Mouse (Mus musculus): ENCODE measurements around the gene Epb41l4b. TPM values are rescaled to one million over a fixed set of nuclear protein-coding genes. Genes with fewer than 3 reads are reported as not detected.

The Epb41l4b gene
- polyA plus RNA-seq, 1 experiment: not detected

GRCm38 (mm10) chr4:56963687-56964086 lies 179.6 kb downstream of the Epb41l4b start:
- Histone ChIP-seq H3K4me1 (ENCODE audit: control insufficient read depth, insufficient read depth, low read length) (no peaks in the 10 kb centered on the region), H3K27ac (ENCODE audit: insufficient read depth, low read depth, low read length) (no peak overlapping the region), H3K4me3 (ENCODE audit: insufficient read depth, low read length) (no peak overlapping the region)
- no peak for TF ChIP-seq POLR2A (IDR thresholded peaks at IDR 0.05; ENCODE audit: borderline replicate concordance, low read depth, low read length)
- no peak for TF ChIP-seq CTCF (IDR thresholded peaks at IDR 0.05; ENCODE audit: low read depth, low read length)

GRCm38 (mm10) chr4:56961320-56961925 lies 181.8 kb downstream of the Epb41l4b start:
- Histone ChIP-seq H3K4me1 (ENCODE audit: control insufficient read depth, insufficient read depth, low read length) (no peaks in the 10 kb centered on the region), H3K27ac (ENCODE audit: insufficient read depth, low read depth, low read length) (no peak overlapping the region), H3K4me3 (ENCODE audit: insufficient read depth, low read length) (no peak overlapping the region)
- TF ChIP-seq CTCF (IDR thresholded peaks at IDR 0.05; ENCODE audit: low read depth, low read length) (no peak), POLR2A (IDR thresholded peaks at IDR 0.05; ENCODE audit: borderline replicate concordance, low read depth, low read length) (no peak)

- Histone ChIP-seq H3K4me3 (ENCODE audit: insufficient read depth, low read length) (no peak overlapping the region), H3K27ac (ENCODE audit: insufficient read depth, low read depth, low read length) (no peak overlapping the region), H3K4me1 (ENCODE audit: control insufficient read depth, insufficient read depth, low read length) (peaks cover 2% of the 10 kb centered on the region; the same call in 1 of the 2 replicates)
- TF ChIP-seq CTCF (IDR thresholded peaks at IDR 0.05; ENCODE audit: low read depth, low read length): no peak
- TF ChIP-seq POLR2A (IDR thresholded peaks at IDR 0.05; ENCODE audit: borderline replicate concordance, low read depth, low read length): no peak
Measured at GRCm38 (mm10) chr4:56957518-56957917, 185.7 kb downstream of the Epb41l4b start.

GRCm38 (mm10) chr4:56953235-56953634 lies 190.0 kb downstream of the Epb41l4b start:
- no peak for TF ChIP-seq POLR2A (IDR thresholded peaks at IDR 0.05; ENCODE audit: borderline replicate concordance, low read depth, low read length)
- TF ChIP-seq CTCF (IDR thresholded peaks at IDR 0.05; ENCODE audit: low read depth, low read length): no peak
- Histone ChIP-seq H3K27ac (ENCODE audit: insufficient read depth, low read depth, low read length) (0 out of 2 replicates have a peak overlapping the region, but pooled peaks have one; percentile 11), H3K4me3 (ENCODE audit: insufficient read depth, low read length) (no peak overlapping the region), H3K4me1 (ENCODE audit: control insufficient read depth, insufficient read depth, low read length) (peaks cover 12% of the 10 kb centered on the region)

GRCm38 (mm10) chr4:56951701-56952100 lies 191.5 kb downstream of the Epb41l4b start:
- TF ChIP-seq POLR2A (IDR thresholded peaks at IDR 0.05; ENCODE audit: borderline replicate concordance, low read depth, low read length) (no peak), CTCF (IDR thresholded peaks at IDR 0.05; ENCODE audit: low read depth, low read length) (no peak)
- Histone ChIP-seq H3K4me1 (ENCODE audit: control insufficient read depth, insufficient read depth, low read length) (peaks cover 12% of the 10 kb centered on the region), H3K4me3 (ENCODE audit: insufficient read depth, low read length) (no peak overlapping the region), H3K27ac (ENCODE audit: insufficient read depth, low read depth, low read length) (no peak overlapping the region)

- Histone ChIP-seq H3K27ac (ENCODE audit: insufficient read depth, low read depth, low read length) (no peak overlapping the region), H3K4me3 (ENCODE audit: insufficient read depth, low read length) (no peak overlapping the region), H3K4me1 (ENCODE audit: control insufficient read depth, insufficient read depth, low read length) (peaks cover 22% of the 10 kb centered on the region)
- TF ChIP-seq CTCF (IDR thresholded peaks at IDR 0.05; ENCODE audit: low read depth, low read length) (no peak), POLR2A (IDR thresholded peaks at IDR 0.05; ENCODE audit: borderline replicate concordance, low read depth, low read length) (no peak)
Measured at GRCm38 (mm10) chr4:56949494-56949893, 193.7 kb downstream of the Epb41l4b start.

GRCm38 (mm10) chr4:56946641-56947640 lies 196.3 kb downstream of the Epb41l4b start, which contains the start of gene Tmem245:
Gene Tmem245 (minus strand): TSS chr4:56947437.
- peaks cover 40% of the 10 kb centered on the region for H3K4me1 ChIP-seq (ENCODE audit: control insufficient read depth, insufficient read depth, low read length)
- H3K27ac ChIP-seq (ENCODE audit: insufficient read depth, low read depth, low read length): peak within 1 kb of the TSS; percentile 27
- TF ChIP-seq CTCF (IDR thresholded peaks at IDR 0.05; ENCODE audit: low read depth, low read length): no peak
- TF ChIP-seq POLR2A (IDR thresholded peaks at IDR 0.05; ENCODE audit: borderline replicate concordance, low read depth, low read length): 0 out of 2 replicates have a peak, but pooled peaks have one; percentile 53
- H3K4me3 ChIP-seq (ENCODE audit: insufficient read depth, low read length): peak within 1 kb of the TSS; percentile 91

- H3K27ac ChIP-seq (ENCODE audit: insufficient read depth, low read depth, low read length): no peak overlapping the region
- peaks cover 40% of the 10 kb centered on the region for H3K4me1 ChIP-seq (ENCODE audit: control insufficient read depth, insufficient read depth, low read length)
- no peak for TF ChIP-seq CTCF (IDR thresholded peaks at IDR 0.05; ENCODE audit: low read depth, low read length)
- TF ChIP-seq POLR2A (IDR thresholded peaks at IDR 0.05; ENCODE audit: borderline replicate concordance, low read depth, low read length): no peak
Measured at GRCm38 (mm10) chr4:56946180-56946579, 197.1 kb downstream of the Epb41l4b start.

GRCm38 (mm10) chr4:56944286-56944685 lies 199.0 kb downstream of the Epb41l4b start:
- H3K4me3 ChIP-seq (ENCODE audit: insufficient read depth, low read length): no peak overlapping the region

More at GRCm38 (mm10) chr4:56946180-56946579, 197.1 kb downstream of the Epb41l4b start:
- peak overlapping the region; percentile 91 for H3K4me3 ChIP-seq (ENCODE audit: insufficient read depth, low read length)

More at GRCm38 (mm10) chr4:56944286-56944685, 199.0 kb downstream of the Epb41l4b start:
- Histone ChIP-seq H3K4me1 (ENCODE audit: control insufficient read depth, insufficient read depth, low read length) (peaks cover 38% of the 10 kb centered on the region), H3K27ac (ENCODE audit: insufficient read depth, low read depth, low read length) (no peak overlapping the region)
- no peak for TF ChIP-seq POLR2A (IDR thresholded peaks at IDR 0.05; ENCODE audit: borderline replicate concordance, low read depth, low read length)
- TF ChIP-seq CTCF (IDR thresholded peaks at IDR 0.05; ENCODE audit: low read depth, low read length): no peak

Measured in bone marrow macrophage, adult 2 months (primary cell).